Mouse (Mus musculus): ENCODE results near the gene Endov.

- TF ChIP-seq CTCF (IDR thresholded peaks at IDR 0.05; ENCODE audit: low read depth) = no peak
- TF ChIP-seq EP300 (IDR thresholded peaks at IDR 0.05; ENCODE audit: low read depth) = no peak
Measured at GRCm38 (mm10) chr11:119521920-119522710, 31.0 kb downstream of the Endov start.

Data from liver, embryonic 14.5 days (tissue).